Mouse (Mus musculus) neural tube, embryonic 11.5 days (tissue): ENCODE measurements around the gene Slc22a20. TPM values are rescaled to one million over a fixed set of nuclear protein-coding genes. Genes with fewer than 3 reads are reported as not detected.

Source experiments
- ATAC-seq: fragments of 200-750 bp; cut with Nextera tagmentation; 2 replicates; pipeline ENCODE4 v1.8.0; 2017; ENCODE audit warnings: moderate number of reproducible peaks, mild to moderate bottlenecking, moderate TSS enrichment, moderate library complexity; ENCODE audit not compliant: insufficient read depth, low FRiP score, low TSS enrichment
- DNase-seq: peaks from one replicate; pipeline ENCODE4 v3.0.0-alpha.2; 2015; ENCODE audit warnings: low spot score
- H3K27ac ChIP-seq: fragments of 300-500 bp; sonication (generic); 2 replicates; pipeline ENCODE4 v1.5.1; 2014; ENCODE audit warnings: low read depth, mild to moderate bottlenecking, low read length
- H3K27me3 ChIP-seq: fragments of 300-500 bp; sonication (generic); 2 replicates; pipeline ENCODE4 v1.6.1; 2014; ENCODE audit warnings: mild to moderate bottlenecking, low read length, mixed read lengths; ENCODE audit not compliant: control insufficient read depth, insufficient read depth
- H3K36me3 ChIP-seq: fragments of 300-500 bp; sonication (generic); 2 replicates; pipeline ENCODE4 v1.6.1; 2014; ENCODE audit warnings: mild to moderate bottlenecking, low read length, moderate library complexity, mixed read lengths; ENCODE audit not compliant: control insufficient read depth, insufficient read depth
- H3K4me1 ChIP-seq: fragments of 300-500 bp; sonication (generic); 2 replicates; pipeline ENCODE4 v1.6.1; 2014; ENCODE audit warnings: low read length, mixed read lengths; ENCODE audit not compliant: control insufficient read depth, insufficient read depth
- H3K4me2 ChIP-seq: fragments of 300-500 bp; sonication (generic); 2 replicates; pipeline ENCODE4 v1.6.1; 2014; ENCODE audit warnings: low read depth, mild to moderate bottlenecking, moderate library complexity
- H3K4me3 ChIP-seq: fragments of 300-500 bp; sonication (generic); 2 replicates; pipeline ENCODE4 v1.5.1; 2014; ENCODE audit warnings: low read depth, low read length
- H3K9ac ChIP-seq: fragments of 300-500 bp; sonication (generic); 2 replicates; pipeline ENCODE4 v1.6.1; 2014; ENCODE audit warnings: mild to moderate bottlenecking, low read length
- H3K9me3 ChIP-seq: fragments of 300-500 bp; sonication (generic); 2 replicates; pipeline ENCODE4 v1.6.1; 2016; ENCODE audit warnings: low read length; ENCODE audit not compliant: control insufficient read depth
- WGBS: fragments of 180-500 bp; shearing (Covaris S2); extraction: QIAGEN DNeasy Blood & Tissue Kit; methylation state at CpG from one replicate; pipeline ENCODE4 v1.1.7; 2014; 5-methylcytosine and 5-hydroxymethylcytosine counted together
- polyA plus RNA-seq: library from polyadenylated mRNA; unstranded; fragments of >200 nt; fragmentation: Nextera tagmentation; extraction: Ambion mirVana; gene quantifications from 2 replicates; pipeline ENCODE4 v1.2.1, GENCODE M21; 2014

The Slc22a20 gene
- polyA plus RNA-seq, 1 experiment from 2014 or later: not detected

DNA sequence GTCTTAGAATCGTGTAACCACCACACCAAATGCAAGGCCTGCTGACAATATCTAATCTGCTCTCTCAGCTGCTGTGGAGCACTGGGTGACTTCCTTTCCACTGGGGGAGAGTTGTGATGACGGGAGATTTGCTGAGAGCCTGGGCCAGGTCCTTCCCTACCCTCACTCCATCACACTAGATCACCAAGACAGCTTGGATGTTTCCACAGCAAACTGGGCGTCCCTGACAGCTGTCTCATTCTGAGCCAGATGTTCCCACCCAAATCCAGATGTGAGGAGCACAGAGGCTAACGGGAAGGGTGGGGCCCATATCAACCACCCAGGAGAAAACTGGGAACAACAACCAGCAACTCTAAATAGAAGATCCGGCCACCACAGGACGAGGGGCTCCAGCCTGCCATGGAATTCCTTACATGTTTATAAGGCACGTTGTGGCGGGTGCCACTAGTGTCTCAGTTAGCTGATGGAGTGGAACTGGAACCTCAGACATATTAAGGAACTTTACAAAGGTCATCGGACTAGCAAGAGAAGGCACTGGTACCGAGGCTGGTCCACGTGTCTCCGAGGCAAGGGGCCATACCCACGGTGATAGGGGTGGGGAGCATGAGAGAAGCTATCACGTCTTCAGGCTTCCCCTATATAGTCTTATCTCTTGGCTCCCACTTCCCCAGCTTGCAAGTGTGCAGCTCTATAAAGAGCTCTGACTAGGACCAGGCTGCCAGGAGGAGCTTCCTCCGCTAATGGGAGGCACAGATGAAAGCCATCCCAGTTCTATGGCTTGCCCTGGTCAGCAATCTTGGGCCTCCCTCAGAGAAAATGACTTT lies 63.6 kb downstream of the Slc22a20 start:
- Histone ChIP-seq H3K36me3 (no peaks in the 10 kb centered on the region; the same call in 1 of the 2 replicates), H3K4me2 (no peak overlapping the region), H3K27me3 (peaks cover 3% of the 10 kb centered on the region), H3K27ac (no peak overlapping the region), H3K4me1 (peaks cover 3% of the 10 kb centered on the region), H3K9ac (peak overlapping the region; percentile 14; the same call in 1 of the 2 replicates), H3K9me3 (no peaks in the 10 kb centered on the region), H3K4me3 (no peak overlapping the region)
- DNase-seq: no peak
- ATAC-seq: no peak
- 83% methylated on average over 15 of the region's 15 CpGs for WGBS

DNA sequence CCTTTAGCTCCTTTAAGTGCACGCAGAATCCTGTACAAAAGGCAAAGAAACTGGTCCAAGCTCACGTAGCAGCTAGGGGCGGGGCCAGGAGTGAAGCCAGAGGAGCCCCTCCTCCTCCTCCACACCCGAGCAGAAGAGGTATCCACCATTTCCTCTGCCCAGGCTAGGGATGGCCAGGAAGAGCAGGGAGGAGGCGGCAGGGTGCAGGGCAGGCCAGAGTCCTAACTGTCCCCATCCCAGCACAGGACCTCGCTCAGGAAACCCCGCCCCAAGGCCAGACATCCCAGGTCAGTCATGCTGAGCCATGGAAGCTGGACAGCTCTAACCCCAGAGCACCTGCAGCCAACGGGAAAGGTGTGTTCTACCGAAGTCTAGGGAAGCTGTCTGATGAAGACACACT lies 64.2 kb downstream of the Slc22a20 start:
- Histone ChIP-seq H3K9ac (peak overlapping the region; percentile 14; the same call in 1 of the 2 replicates), H3K27me3 (peaks cover 3% of the 10 kb centered on the region), H3K27ac (no peak overlapping the region), H3K36me3 (no peaks in the 10 kb centered on the region; the same call in 1 of the 2 replicates), H3K9me3 (no peaks in the 10 kb centered on the region), H3K4me2 (0 out of 2 replicates have a peak overlapping the region, but pooled peaks have one; percentile 2), H3K4me3 (no peak overlapping the region), H3K4me1 (peaks cover 3% of the 10 kb centered on the region)
- no peak for ATAC-seq
- DNase-seq: no peak
- WGBS: 25% methylated on average over 8 of the region's 9 CpGs

Other genes starting within 250 kb of the Slc22a20 start
- 5.2 and 9.7 TPM in 2 replicates for gene Ltbp3, start 245.2 kb downstream of the Slc22a20 start, polyA plus RNA-seq
- 63.9 and 67.4 TPM in 2 replicates for gene Scyl1, start 214.7 kb downstream of the Slc22a20 start, polyA plus RNA-seq
- gene Frmd8, start 110.9 kb downstream of the Slc22a20 start, polyA plus RNA-seq: 19.9 and 20.7 TPM in 2 replicates
- 0.74 and 1.7 TPM in 2 replicates for gene Slc25a45, start 108.3 kb downstream of the Slc22a20 start, polyA plus RNA-seq
- gene Tigd3, start 92.0 kb downstream of the Slc22a20 start, polyA plus RNA-seq: 5.7 and 6.6 TPM in 2 replicates
- gene Dpf2, start 73.1 kb downstream of the Slc22a20 start, polyA plus RNA-seq: 195 and 225 TPM in 2 replicates
- 3.9 and 4.0 TPM in 2 replicates for gene Cdc42ep2, start 61.3 kb downstream of the Slc22a20 start, polyA plus RNA-seq
- gene Pola2, start 21.9 kb downstream of the Slc22a20 start, polyA plus RNA-seq: 75.2 and 79.9 TPM in 2 replicates
- 3.4 and 4.4 TPM in 2 replicates for gene Capn1, start 29.8 kb upstream of the Slc22a20 start, polyA plus RNA-seq
- gene Syvn1, start 60.4 kb upstream of the Slc22a20 start, polyA plus RNA-seq: 34.4 and 36.7 TPM in 2 replicates
- gene Mrpl49, start 71.6 kb upstream of the Slc22a20 start, polyA plus RNA-seq: 81.9 and 84.8 TPM in 2 replicates
- 789 and 790 TPM in 2 replicates for gene Fau, start 71.7 kb upstream of the Slc22a20 start, polyA plus RNA-seq
- gene Znhit2, start 75.0 kb upstream of the Slc22a20 start, polyA plus RNA-seq: 36.7 and 40.0 TPM in 2 replicates
- gene Tm7sf2, start 82.2 kb upstream of the Slc22a20 start, polyA plus RNA-seq: 39.6 and 42.9 TPM in 2 replicates
- gene Vps51, start 91.1 kb upstream of the Slc22a20 start, polyA plus RNA-seq: 59.1 and 61.2 TPM in 2 replicates
- gene Tmem262, start 93.9 kb upstream of the Slc22a20 start, polyA plus RNA-seq: not detected in 2 replicates
- gene Gm28374, start 96.1 kb upstream of the Slc22a20 start, polyA plus RNA-seq: 0.88 and 1.3 TPM in 2 replicates
- 74.3 and 76.8 TPM in 2 replicates for gene Zfpl1, start 98.8 kb upstream of the Slc22a20 start, polyA plus RNA-seq
- 46.0 and 48.4 TPM in 2 replicates for gene Cdca5, start 98.8 kb upstream of the Slc22a20 start, polyA plus RNA-seq
- not detected in 2 replicates for gene AC131692.1, start 108.3 kb upstream of the Slc22a20 start, polyA plus RNA-seq
- gene Naaladl1, start 119.6 kb upstream of the Slc22a20 start, polyA plus RNA-seq: 0.53 and 0.77 TPM in 2 replicates
- 62.6 and 66.1 TPM in 2 replicates for gene Sac3d1, start 132.5 kb upstream of the Slc22a20 start, polyA plus RNA-seq
- gene Snx15, start 142.2 kb upstream of the Slc22a20 start, polyA plus RNA-seq: 34.5 and 36.9 TPM in 2 replicates
- gene Batf2, start 154.8 kb upstream of the Slc22a20 start, polyA plus RNA-seq: not detected in 2 replicates
- gene Arl2, start 155.4 kb upstream of the Slc22a20 start, polyA plus RNA-seq: 82.6 and 95.1 TPM in 2 replicates
- not detected in 2 replicates for gene Majin, start 198.2 kb upstream of the Slc22a20 start, polyA plus RNA-seq
- 0.44 and 0.87 TPM in 2 replicates for gene Gpha2, start 240.2 kb upstream of the Slc22a20 start, polyA plus RNA-seq
- 47.4 and 61.2 TPM in 2 replicates for gene Ppp2r5b, start 249.7 kb upstream of the Slc22a20 start, polyA plus RNA-seq